In genomic region chr11:43643180-43643591, GRCm38 (mm10) we compare ENCODE assay signal across 8 mouse cellular contexts. TPM values are rescaled to one million over a fixed set of nuclear protein-coding genes. Genes with fewer than 3 reads are reported as not detected.
DNase-seq lines count a peak whose midpoint lies in the region; ATAC-seq lines count a peak whose summit lies in the region.

No protein-coding gene starts in this region.

- no peaks in the 10 kb centered on the region; the same call in 1 of the 2 replicates for H3K9me3 ChIP-seq in embryonic facial prominence, embryonic 13.5 days
- H3K9me3 ChIP-seq in heart, embryonic 12.5 days (replicated peaks) = peaks cover 14% of the 10 kb centered on the region
- H3K9me3 ChIP-seq in limb, embryonic 15.5 days = no peaks in the 10 kb centered on the region

- H3K4me1 ChIP-seq in embryonic facial prominence, embryonic 13.5 days = peaks cover 18% of the 10 kb centered on the region
- peaks cover 14% of the 10 kb centered on the region for H3K4me1 ChIP-seq in heart, embryonic 12.5 days (replicated peaks)
- peaks cover 19% of the 10 kb centered on the region for H3K4me1 ChIP-seq in limb, embryonic 15.5 days

- H3K4me3 ChIP-seq in embryonic facial prominence, embryonic 13.5 days = no peak overlapping the region
- no peak overlapping the region for H3K4me3 ChIP-seq in heart, embryonic 12.5 days
- no peak overlapping the region for H3K4me3 ChIP-seq in limb, embryonic 15.5 days

- 8% methylated on average over 2 of the region's 2 CpGs for WGBS in embryonic facial prominence, embryonic 13.5 days
- WGBS in heart, embryonic 12.5 days = 33% methylated on average over 2 of the region's 2 CpGs
- WGBS in limb, embryonic 15.5 days = 13% methylated on average over 2 of the region's 2 CpGs

- no peak overlapping the region for H3K9ac ChIP-seq in embryonic facial prominence, embryonic 13.5 days
- no peak overlapping the region for H3K9ac ChIP-seq in heart, embryonic 12.5 days
- no peak overlapping the region for H3K9ac ChIP-seq in limb, embryonic 15.5 days

- peak; percentile 90 for ATAC-seq in embryonic facial prominence, embryonic 13.5 days (ENCODE audit: insufficient number of reproducible peaks, insufficient read depth, low FRiP score, low TSS enrichment, low read depth)
- peak; percentile 74 for ATAC-seq in heart, embryonic 12.5 days (ENCODE audit: insufficient number of reproducible peaks, low FRiP score)
- peak; percentile 82 for ATAC-seq in limb, embryonic 15.5 days (ENCODE audit: insufficient number of reproducible peaks, low FRiP score, low TSS enrichment, low read depth)

- DNase-seq in cerebellum, adult 18-20 months = peak; percentile 16 to 26
- DNase-seq in cerebellum, adult 9-10 months = no peak
- peak; percentile 93 for DNase-seq in kidney, adult 9 months
- DNase-seq in ovary, postnatal 10 days (ENCODE audit: low spot score) = peak; percentile 67
- DNase-seq in urinary bladder, postnatal 4 days (ENCODE audit: low spot score in 2 of 2) = peak; percentile 73 to 85

- H3K27me3 ChIP-seq in embryonic facial prominence, embryonic 13.5 days = no peaks in the 10 kb centered on the region
- H3K27me3 ChIP-seq in heart, embryonic 12.5 days (replicated peaks) = no peaks in the 10 kb centered on the region
- H3K27me3 ChIP-seq in limb, embryonic 15.5 days = no peaks in the 10 kb centered on the region

- H3K4me2 ChIP-seq in embryonic facial prominence, embryonic 13.5 days = 0 out of 2 replicates have a peak overlapping the region, but pooled peaks have one; percentile 7
- no peak overlapping the region for H3K4me2 ChIP-seq in heart, embryonic 12.5 days
- no peak overlapping the region for H3K4me2 ChIP-seq in limb, embryonic 15.5 days

- no peaks in the 10 kb centered on the region for H3K36me3 ChIP-seq in embryonic facial prominence, embryonic 13.5 days
- H3K36me3 ChIP-seq in heart, embryonic 12.5 days = no peaks in the 10 kb centered on the region
- no peaks in the 10 kb centered on the region for H3K36me3 ChIP-seq in limb, embryonic 15.5 days

- H3K27ac ChIP-seq in embryonic facial prominence, embryonic 13.5 days = peak overlapping the region; percentile 75
- 0 out of 2 replicates have a peak overlapping the region, but pooled peaks have one; percentile 28 for H3K27ac ChIP-seq in heart, embryonic 12.5 days (ENCODE audit: poor library complexity, severe bottlenecking)
- H3K27ac ChIP-seq in limb, embryonic 15.5 days = peak overlapping the region; percentile 77

RNA-seq across cellular contexts. Expression of gene Pwwp2a, which starts 38.6 kb away (rescaled TPM):
- polyA plus RNA-seq in embryonic facial prominence, embryonic 13.5 days (2015; fragmentation: Nextera tagmentation; extraction: Ambion mirVana) = 30.3 and 30.4 TPM in 2 replicates
- polyA plus RNA-seq in heart, embryonic 12.5 days (2016; fragmentation: Nextera tagmentation; extraction: Ambion mirVana) = 31.4 and 31.9 TPM in 2 replicates
- polyA plus RNA-seq in limb, embryonic 15.5 days (2015; fragmentation: Nextera tagmentation; extraction: Ambion mirVana) = 14.5 and 22.7 TPM in 2 replicates

RNA-seq across cellular contexts. Expression of gene Fabp6, which starts 41.8 kb away (rescaled TPM):
- polyA plus RNA-seq in embryonic facial prominence, embryonic 13.5 days (2015; fragmentation: Nextera tagmentation; extraction: Ambion mirVana) = 26.5 TPM in 1 of 2 replicates, not detected in the other
- not detected in 2 replicates for polyA plus RNA-seq in heart, embryonic 12.5 days (2016; fragmentation: Nextera tagmentation; extraction: Ambion mirVana)
- 0.59 and 2.1 TPM in 2 replicates for polyA plus RNA-seq in limb, embryonic 15.5 days (2015; fragmentation: Nextera tagmentation; extraction: Ambion mirVana)

RNA-seq across cellular contexts. Expression of gene 4933415A04Rik, which starts 56.3 kb away (rescaled TPM):
- 3.5 and 4.2 TPM in 2 replicates for polyA plus RNA-seq in embryonic facial prominence, embryonic 13.5 days (2015; fragmentation: Nextera tagmentation; extraction: Ambion mirVana)
- 4.6 and 5.6 TPM in 2 replicates for polyA plus RNA-seq in heart, embryonic 12.5 days (2016; fragmentation: Nextera tagmentation; extraction: Ambion mirVana)
- 2.2 and 2.8 TPM in 2 replicates for polyA plus RNA-seq in limb, embryonic 15.5 days (2015; fragmentation: Nextera tagmentation; extraction: Ambion mirVana)
